Mouse (Mus musculus): Measurements from ENCODE around the gene Bloc1s5. TPM values are rescaled to one million over a fixed set of nuclear protein-coding genes. Genes with fewer than 3 reads are reported as not detected.

The Bloc1s5 gene
- polyA plus RNA-seq, 1 experiment = 24.2 TPM

GRCm38 (mm10) chr13:38596461-38596860 lies 38.4 kb downstream of the Bloc1s5 start:
- no peak for TF ChIP-seq GATA1 (IDR thresholded peaks at IDR 0.05; ENCODE audit: low read length)

- no peak for TF ChIP-seq GATA1 (IDR thresholded peaks at IDR 0.05; ENCODE audit: low read length)
These were observed 41.8 kb downstream of the Bloc1s5 start for GRCm38 (mm10) chr13:38593114-38593513.

- no peak for TF ChIP-seq GATA1 (IDR thresholded peaks at IDR 0.05; ENCODE audit: low read length)
These were observed 47.6 kb downstream of the Bloc1s5 start for GRCm38 (mm10) chr13:38587350-38587749.

- TF ChIP-seq GATA1 (IDR thresholded peaks at IDR 0.05; ENCODE audit: low read length) = no peak
These were observed 48.5 kb downstream of the Bloc1s5 start for GRCm38 (mm10) chr13:38586451-38586850.

GRCm38 (mm10) chr13:38582768-38583167 lies 52.1 kb downstream of the Bloc1s5 start:
- TF ChIP-seq GATA1 (IDR thresholded peaks at IDR 0.05; ENCODE audit: low read length) = no peak

GRCm38 (mm10) chr13:38580601-38581457 lies 54.1 kb downstream of the Bloc1s5 start:
- TF ChIP-seq GATA1 (IDR thresholded peaks at IDR 0.05; ENCODE audit: low read length) = no peak

GRCm38 (mm10) chr13:38579971-38580600 lies 54.8 kb downstream of the Bloc1s5 start:
- no peak for TF ChIP-seq GATA1 (IDR thresholded peaks at IDR 0.05; ENCODE audit: low read length)

- no peak for TF ChIP-seq GATA1 (IDR thresholded peaks at IDR 0.05; ENCODE audit: low read length)
These were observed 60.2 kb downstream of the Bloc1s5 start for GRCm38 (mm10) chr13:38574668-38575067.

- no peak for TF ChIP-seq GATA1 (IDR thresholded peaks at IDR 0.05; ENCODE audit: low read length)
These were observed 61.6 kb downstream of the Bloc1s5 start for GRCm38 (mm10) chr13:38573281-38573680.

GRCm38 (mm10) chr13:38565245-38565644 lies 69.7 kb downstream of the Bloc1s5 start:
- TF ChIP-seq GATA1 (IDR thresholded peaks at IDR 0.05; ENCODE audit: low read length) = no peak

- TF ChIP-seq GATA1 (IDR thresholded peaks at IDR 0.05; ENCODE audit: low read length) = no peak
These were observed 80.3 kb downstream of the Bloc1s5 start for GRCm38 (mm10) chr13:38554611-38555010.

GRCm38 (mm10) chr13:38554210-38554609 lies 80.7 kb downstream of the Bloc1s5 start:
- no peak for TF ChIP-seq GATA1 (IDR thresholded peaks at IDR 0.05; ENCODE audit: low read length)

- TF ChIP-seq GATA1 (IDR thresholded peaks at IDR 0.05; ENCODE audit: low read length) = no peak
These were observed 86.2 kb downstream of the Bloc1s5 start for GRCm38 (mm10) chr13:38548681-38549080.

- TF ChIP-seq GATA1 (IDR thresholded peaks at IDR 0.05; ENCODE audit: low read length) = no peak
These were observed 87.2 kb downstream of the Bloc1s5 start for GRCm38 (mm10) chr13:38547717-38548116.

GRCm38 (mm10) chr13:38546754-38547153 lies 88.2 kb downstream of the Bloc1s5 start:
- TF ChIP-seq GATA1 (IDR thresholded peaks at IDR 0.05; ENCODE audit: low read length) = no peak

- TF ChIP-seq GATA1 (IDR thresholded peaks at IDR 0.05; ENCODE audit: low read length) = no peak
These were observed 89.4 kb downstream of the Bloc1s5 start for GRCm38 (mm10) chr13:38545460-38545859.

All from G1E-ER4 (cell line).